Mouse (Mus musculus) heart, embryonic 11.5 days (tissue): ENCODE measurements around the gene Wdr1. TPM values are rescaled to one million over a fixed set of nuclear protein-coding genes. Genes with fewer than 3 reads are reported as not detected.

ENCODE experiments used
- ATAC-seq: fragments of 200-750 bp; cut with Nextera tagmentation; replicated peaks from 2 replicates; pipeline ENCODE4 v1.8.0; 2017; ENCODE audit warnings: moderate library complexity; ENCODE audit not compliant: insufficient number of reproducible peaks, low FRiP score, low TSS enrichment
- H3K27ac ChIP-seq: fragments of 300-500 bp; sonication (generic); 2 replicates; pipeline ENCODE4 v1.5.1; 2014; ENCODE audit warnings: mild to moderate bottlenecking, low read depth, low read length
- H3K27me3 ChIP-seq: fragments of 300-500 bp; sonication (generic); 2 replicates; pipeline ENCODE4 v1.6.1; 2014; ENCODE audit warnings: mild to moderate bottlenecking, low read length, mixed read lengths; ENCODE audit not compliant: control insufficient read depth, insufficient read depth
- H3K36me3 ChIP-seq: fragments of 300-500 bp; sonication (generic); 2 replicates; pipeline ENCODE4 v1.6.1; 2014; ENCODE audit warnings: mild to moderate bottlenecking, low read length, moderate library complexity, mixed read lengths; ENCODE audit not compliant: control insufficient read depth, insufficient read depth
- H3K4me1 ChIP-seq: fragments of 300-500 bp; sonication (generic); 2 replicates; pipeline ENCODE4 v1.6.1; 2014; ENCODE audit warnings: low read length; ENCODE audit not compliant: control insufficient read depth, insufficient read depth
- H3K4me2 ChIP-seq: fragments of 300-500 bp; sonication (generic); 2 replicates; pipeline ENCODE4 v1.6.1; 2014; ENCODE audit warnings: mild to moderate bottlenecking, moderate library complexity
- H3K4me3 ChIP-seq: fragments of 300-500 bp; sonication (generic); 2 replicates; pipeline ENCODE4 v1.5.1; 2014; ENCODE audit warnings: low read depth, low read length
- H3K9ac ChIP-seq: fragments of 300-500 bp; sonication (generic); 2 replicates; pipeline ENCODE4 v1.6.1; 2014; ENCODE audit warnings: mild to moderate bottlenecking, low read depth, low read length, moderate library complexity
- H3K9me3 ChIP-seq: fragments of 300-500 bp; sonication (generic); replicated peaks from 2 replicates; pipeline ENCODE4 v1.6.1; 2016; ENCODE audit warnings: low read length; ENCODE audit not compliant: control insufficient read depth
- WGBS: fragments of 180-500 bp; shearing (Covaris S2); extraction: QIAGEN DNeasy Blood & Tissue Kit; methylation state at CpG from one replicate; pipeline ENCODE4 v1.1.7; 2014; ENCODE audit not compliant: insufficient replicate concordance; 5-methylcytosine and 5-hydroxymethylcytosine counted together
- polyA plus RNA-seq: library from polyadenylated mRNA; unstranded; fragments of >200 nt; fragmentation: Nextera tagmentation; extraction: Ambion mirVana; gene quantifications from 2 replicates; pipeline ENCODE4 v1.2.1, GENCODE M21; 2014

The Wdr1 gene
- polyA plus RNA-seq, 1 experiment from 2014 or later = 244 TPM

GRCm38 (mm10) chr5:38512991-38513390 lies 50.0 kb downstream of the Wdr1 start:
- no peaks in the 10 kb centered on the region for H3K27me3 ChIP-seq
- no peak overlapping the region for H3K4me2 ChIP-seq
- 9% methylated on average over 2 of the region's 2 CpGs for WGBS
- H3K27ac ChIP-seq = no peak overlapping the region
- ATAC-seq = no peak
- no peak overlapping the region for H3K9ac ChIP-seq
- no peaks in the 10 kb centered on the region for H3K36me3 ChIP-seq
- H3K9me3 ChIP-seq = no peaks in the 10 kb centered on the region
- H3K4me1 ChIP-seq = 0 out of 2 replicates have a peak, but pooled peaks cover 3% of the 10 kb centered on the region
- no peak overlapping the region for H3K4me3 ChIP-seq

DNA sequence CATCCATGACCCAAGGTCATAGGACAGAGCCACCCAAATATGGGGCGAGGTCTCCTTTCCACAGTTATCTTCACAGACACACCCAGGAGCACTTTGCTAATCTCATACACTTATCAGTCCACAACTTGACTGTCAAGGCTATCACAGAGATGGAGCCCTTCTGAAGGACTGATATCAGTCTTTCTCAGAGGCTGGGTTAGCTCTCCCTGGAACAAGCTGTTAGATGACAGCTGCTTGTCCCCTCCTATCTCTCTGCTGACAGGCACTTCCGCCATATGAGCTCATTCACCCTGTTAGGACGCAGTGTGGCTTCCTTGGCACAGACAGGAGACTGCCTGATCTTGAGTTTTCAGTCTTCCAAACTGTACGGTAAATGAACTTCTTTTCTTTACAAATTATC lies 53.5 kb downstream of the Wdr1 start:
- peaks cover 4% of the 10 kb centered on the region; the same call in 1 of the 2 replicates for H3K4me1 ChIP-seq
- peak; percentile 92 for ATAC-seq
- H3K9ac ChIP-seq = no peak overlapping the region
- H3K4me2 ChIP-seq = peak overlapping the region; percentile 49
- H3K4me3 ChIP-seq = peak overlapping the region; percentile 25; the same call in 1 of the 2 replicates
- 34% methylated on average over 4 of the region's 4 CpGs for WGBS
- peak overlapping the region; percentile 69 for H3K27ac ChIP-seq
- H3K9me3 ChIP-seq = no peaks in the 10 kb centered on the region
- H3K36me3 ChIP-seq = no peaks in the 10 kb centered on the region
- H3K27me3 ChIP-seq = no peaks in the 10 kb centered on the region

GRCm38 (mm10) chr5:38505435-38505765 lies 57.6 kb downstream of the Wdr1 start:
- Histone ChIP-seq H3K4me2 (0 out of 2 replicates have a peak overlapping the region, but pooled peaks have one; percentile 4), H3K36me3 (no peaks in the 10 kb centered on the region), H3K27ac (peak overlapping the region; percentile 41; the same call in 1 of the 2 replicates), H3K4me3 (no peak overlapping the region), H3K9ac (no peak overlapping the region), H3K27me3 (no peaks in the 10 kb centered on the region), H3K4me1 (peaks cover 4% of the 10 kb centered on the region; the same call in 1 of the 2 replicates), H3K9me3 (no peaks in the 10 kb centered on the region)
- 41% methylated on average over 3 of the region's 3 CpGs for WGBS
- ATAC-seq = peak; percentile 29; the same call in 1 of the 2 replicates

DNA sequence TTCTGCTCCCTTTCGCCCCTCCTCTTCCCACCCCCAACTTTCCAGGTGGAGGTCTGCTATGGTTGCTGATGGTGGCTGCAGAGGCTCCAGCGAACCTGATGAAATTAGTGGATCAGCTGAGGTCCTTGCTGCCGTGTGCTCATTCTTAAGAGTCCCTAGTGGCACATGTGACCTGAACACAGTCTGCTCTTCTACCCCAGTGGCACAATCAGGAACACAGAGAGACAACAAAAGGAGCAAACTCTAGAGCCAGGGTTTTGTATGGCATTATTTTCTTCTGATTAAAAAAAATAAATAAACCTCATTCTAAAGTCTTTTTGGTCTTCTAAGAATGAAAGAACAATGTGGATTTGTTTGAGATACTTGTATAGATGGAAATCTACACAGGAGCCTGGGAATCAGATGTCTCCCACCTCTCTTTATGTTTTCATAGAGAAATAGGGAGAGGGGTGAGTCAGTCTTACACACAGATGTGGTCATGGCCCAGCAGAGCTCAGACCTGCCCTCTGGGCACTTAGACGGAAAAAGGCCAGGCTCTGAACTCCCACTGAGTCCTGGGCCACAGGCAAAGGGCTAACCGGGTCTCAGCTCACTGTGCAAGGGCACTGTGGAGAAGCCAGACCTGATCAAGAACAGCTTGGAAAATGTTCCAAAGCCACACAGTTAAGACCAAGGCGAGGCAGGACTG lies 58.1 kb downstream of the Wdr1 start:
- H3K9me3 ChIP-seq = no peaks in the 10 kb centered on the region
- WGBS = 59% methylated on average over 6 of the region's 6 CpGs
- H3K9ac ChIP-seq = no peak overlapping the region
- H3K27ac ChIP-seq = peak overlapping the region; percentile 41; the same call in 1 of the 2 replicates
- peaks cover 4% of the 10 kb centered on the region; the same call in 1 of the 2 replicates for H3K4me1 ChIP-seq
- no peaks in the 10 kb centered on the region for H3K27me3 ChIP-seq
- H3K36me3 ChIP-seq = no peaks in the 10 kb centered on the region
- ATAC-seq = no peak
- H3K4me3 ChIP-seq = no peak overlapping the region
- H3K4me2 ChIP-seq = 0 out of 2 replicates have a peak overlapping the region, but pooled peaks have one; percentile 4

DNA sequence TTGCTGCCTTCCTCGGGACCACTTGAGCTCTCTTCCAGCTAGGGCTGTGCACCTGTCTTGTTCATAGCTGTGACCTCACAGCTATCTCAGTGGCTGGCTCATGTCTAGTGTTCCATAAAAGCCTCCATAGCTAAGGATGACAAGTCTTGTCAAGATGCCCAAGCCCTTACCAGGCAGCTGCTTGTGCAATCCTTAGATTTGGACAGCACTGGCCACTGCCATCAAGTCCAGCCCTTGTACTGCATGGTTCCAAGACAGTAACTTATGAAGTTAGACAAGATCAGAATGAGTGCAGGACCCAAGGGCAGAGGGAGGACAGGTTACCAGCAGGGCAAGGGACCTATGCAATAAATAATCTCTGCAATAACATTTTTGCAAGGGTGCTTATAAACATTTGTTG lies 58.9 kb downstream of the Wdr1 start:
- Histone ChIP-seq H3K4me1 (peaks cover 4% of the 10 kb centered on the region; the same call in 1 of the 2 replicates), H3K9ac (no peak overlapping the region), H3K9me3 (no peaks in the 10 kb centered on the region), H3K36me3 (no peaks in the 10 kb centered on the region), H3K4me3 (no peak overlapping the region), H3K27ac (no peak overlapping the region), H3K27me3 (no peaks in the 10 kb centered on the region), H3K4me2 (no peak overlapping the region)
- WGBS = 89% methylated on average over 1 of the region's 1 CpGs
- ATAC-seq = no peak

GRCm38 (mm10) chr5:38502992-38503391 lies 60.0 kb downstream of the Wdr1 start, which contains the start of gene Slc2a9:
Slc2a9 (minus strand) TSS chr5:38503143.
- H3K27ac ChIP-seq = no peak within 1 kb of the TSS
- 70% methylated on average over 4 of the region's 4 CpGs for WGBS
- H3K4me3 ChIP-seq = no peak within 1 kb of the TSS
- peaks cover 4% of the 10 kb centered on the region; the same call in 1 of the 2 replicates for H3K4me1 ChIP-seq
- no peak within 1 kb of the TSS for H3K4me2 ChIP-seq
- H3K9ac ChIP-seq = no peak within 1 kb of the TSS
- no peaks in the 10 kb centered on the region for H3K9me3 ChIP-seq
- H3K36me3 ChIP-seq = no peaks in the 10 kb centered on the region
- H3K27me3 ChIP-seq = no peaks in the 10 kb centered on the region
- ATAC-seq = no peak

DNA sequence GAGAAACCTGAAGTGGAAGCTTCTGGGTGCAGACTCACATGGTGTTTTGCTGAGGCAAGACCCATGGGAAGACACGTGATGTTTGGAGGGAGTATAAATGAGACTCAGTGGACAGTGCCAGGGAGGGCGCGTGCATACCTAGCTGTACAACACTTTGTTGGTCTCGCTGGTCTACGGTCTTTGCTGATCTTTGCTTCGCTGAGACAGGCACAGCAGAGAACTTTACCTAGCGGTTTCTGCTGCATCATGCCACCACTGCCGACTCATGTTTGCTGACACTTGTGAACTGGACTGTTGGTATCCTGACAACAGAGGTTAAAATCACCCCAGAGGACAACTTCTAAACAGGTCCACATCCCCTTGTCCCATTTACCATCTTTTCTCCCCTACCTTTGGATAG lies 63.0 kb downstream of the Wdr1 start:
- no peaks in the 10 kb centered on the region for H3K36me3 ChIP-seq
- H3K9me3 ChIP-seq = no peaks in the 10 kb centered on the region
- no peaks in the 10 kb centered on the region; the same call in 1 of the 2 replicates for H3K4me1 ChIP-seq
- ATAC-seq = 0 out of 2 replicates have a peak, but pooled peaks have one; percentile 47
- WGBS = 82% methylated on average over 8 of the region's 8 CpGs
- H3K4me2 ChIP-seq = no peak overlapping the region
- H3K9ac ChIP-seq = no peak overlapping the region
- no peak overlapping the region for H3K4me3 ChIP-seq
- H3K27me3 ChIP-seq = no peaks in the 10 kb centered on the region
- H3K27ac ChIP-seq = 0 out of 2 replicates have a peak overlapping the region, but pooled peaks have one; percentile 12

DNA sequence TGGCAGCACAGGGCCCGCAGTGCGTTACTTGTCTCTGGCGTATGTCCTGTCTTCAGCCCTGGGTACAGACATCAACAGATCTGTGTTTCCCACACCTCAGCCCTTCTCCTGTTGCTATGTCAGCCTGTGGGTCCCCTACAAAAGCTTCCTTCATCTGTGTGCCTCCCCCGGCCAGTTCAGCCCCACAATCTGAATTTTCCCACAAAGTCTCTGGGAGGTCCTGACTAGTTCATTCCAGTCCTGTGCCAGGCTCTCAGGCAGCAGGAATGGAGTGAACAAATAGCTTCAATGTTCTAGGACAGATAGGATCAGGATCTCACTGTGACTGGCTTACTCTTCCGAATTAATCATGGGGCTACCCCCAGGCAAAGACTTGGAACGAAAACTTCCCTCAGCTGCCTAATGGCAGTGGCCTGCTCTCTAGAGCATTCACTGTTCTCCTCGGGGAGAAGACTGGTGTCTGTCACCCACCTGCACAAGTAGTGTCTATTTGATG lies 63.7 kb downstream of the Wdr1 start:
- H3K4me1 ChIP-seq = no peaks in the 10 kb centered on the region
- H3K4me3 ChIP-seq = no peak overlapping the region
- no peaks in the 10 kb centered on the region for H3K27me3 ChIP-seq
- no peak overlapping the region for H3K4me2 ChIP-seq
- H3K27ac ChIP-seq = 0 out of 2 replicates have a peak overlapping the region, but pooled peaks have one; percentile 12
- no peak overlapping the region for H3K9ac ChIP-seq
- no peak for ATAC-seq
- no peaks in the 10 kb centered on the region for H3K36me3 ChIP-seq
- 74% methylated on average over 7 of the region's 7 CpGs for WGBS
- no peaks in the 10 kb centered on the region for H3K9me3 ChIP-seq
